Mouse (Mus musculus): ENCODE measurements around the gene Enkd1. TPM values are rescaled to one million over a fixed set of nuclear protein-coding genes. Genes with fewer than 3 reads are reported as not detected.

The Enkd1 gene
- polyA plus RNA-seq (2014; fragmentation: Illumina TruSeq; extraction: RNeasy Lipid Tissue Mini Kit (QIAGEN cat#74804); ENCODE audit: low read depth, low replicate concordance), result 1.3 TPM

GRCm38 (mm10) chr8:105707498-105708403 lies at the start of gene Enkd1, which contains the start of gene 4933405L10Rik:
Gene Enkd1, minus strand, starts transcription at chr8:105708210.
Gene 4933405L10Rik, plus strand, starts transcription at chr8:105707655.

GRCm38 (mm10) chr8:105700966-105701824 lies 6.8 kb downstream of the Enkd1 start, which contains the start of the genes Acd and Pard6a:
Gene Acd, minus strand, starts transcription at chr8:105701102.
Gene Pard6a, plus strand, starts transcription at chr8:105701148.

GRCm38 (mm10) chr8:105685796-105686308 lies 22.2 kb downstream of the Enkd1 start, which contains the start of gene Carmil2:
Gene Carmil2, plus strand, starts transcription at chr8:105686274.

Other genes starting within 250 kb of the Enkd1 start
- 66.4 TPM for gene Tppp3, start 236.7 kb downstream of the Enkd1 start, polyA plus RNA-seq (2014; fragmentation: Illumina TruSeq; extraction: RNeasy Lipid Tissue Mini Kit (QIAGEN cat#74804); ENCODE audit: low read depth, low replicate concordance)
- 23.5 TPM for gene Zdhhc1, start 211.3 kb downstream of the Enkd1 start, polyA plus RNA-seq (2014; fragmentation: Illumina TruSeq; extraction: RNeasy Lipid Tissue Mini Kit (QIAGEN cat#74804); ENCODE audit: low read depth, low replicate concordance)
- gene Hsd11b2, start 189.5 kb downstream of the Enkd1 start, polyA plus RNA-seq (2014; fragmentation: Illumina TruSeq; extraction: RNeasy Lipid Tissue Mini Kit (QIAGEN cat#74804); ENCODE audit: low read depth, low replicate concordance), result not detected
- 51.3 TPM for gene Atp6v0d1, start 142.2 kb downstream of the Enkd1 start, polyA plus RNA-seq (2014; fragmentation: Illumina TruSeq; extraction: RNeasy Lipid Tissue Mini Kit (QIAGEN cat#74804); ENCODE audit: low read depth, low replicate concordance)
- gene Ripor1, start 103.0 kb downstream of the Enkd1 start, polyA plus RNA-seq (2014; fragmentation: Illumina TruSeq; extraction: RNeasy Lipid Tissue Mini Kit (QIAGEN cat#74804); ENCODE audit: low read depth, low replicate concordance), result 39.6 TPM
- gene Ctcf, start 71.6 kb downstream of the Enkd1 start, polyA plus RNA-seq (2014; fragmentation: Illumina TruSeq; extraction: RNeasy Lipid Tissue Mini Kit (QIAGEN cat#74804); ENCODE audit: low read depth, low replicate concordance), result 38.0 TPM
- gene Agrp, start 70.8 kb downstream of the Enkd1 start, polyA plus RNA-seq (2014; fragmentation: Illumina TruSeq; extraction: RNeasy Lipid Tissue Mini Kit (QIAGEN cat#74804); ENCODE audit: low read depth, low replicate concordance), result not detected
- gene Carmil2, start 21.9 kb downstream of the Enkd1 start, polyA plus RNA-seq (2014; fragmentation: Illumina TruSeq; extraction: RNeasy Lipid Tissue Mini Kit (QIAGEN cat#74804); ENCODE audit: low read depth, low replicate concordance), result 0.29 TPM
- gene Acd, start 7.1 kb downstream of the Enkd1 start, polyA plus RNA-seq (2014; fragmentation: Illumina TruSeq; extraction: RNeasy Lipid Tissue Mini Kit (QIAGEN cat#74804); ENCODE audit: low read depth, low replicate concordance), result 14.5 TPM
- gene Pard6a, start 7.1 kb downstream of the Enkd1 start, polyA plus RNA-seq (2014; fragmentation: Illumina TruSeq; extraction: RNeasy Lipid Tissue Mini Kit (QIAGEN cat#74804); ENCODE audit: low read depth, low replicate concordance), result 13.2 TPM
- gene 4933405L10Rik, start 555 bp downstream of the Enkd1 start, polyA plus RNA-seq (2014; fragmentation: Illumina TruSeq; extraction: RNeasy Lipid Tissue Mini Kit (QIAGEN cat#74804); ENCODE audit: low read depth, low replicate concordance), result not detected
- 3.5 TPM for gene Gfod2, start 50.5 kb upstream of the Enkd1 start, polyA plus RNA-seq (2014; fragmentation: Illumina TruSeq; extraction: RNeasy Lipid Tissue Mini Kit (QIAGEN cat#74804); ENCODE audit: low read depth, low replicate concordance)
- 17.0 TPM for gene Ranbp10, start 119.1 kb upstream of the Enkd1 start, polyA plus RNA-seq (2014; fragmentation: Illumina TruSeq; extraction: RNeasy Lipid Tissue Mini Kit (QIAGEN cat#74804); ENCODE audit: low read depth, low replicate concordance)
- not detected for gene Tsnaxip1, start 119.5 kb upstream of the Enkd1 start, polyA plus RNA-seq (2014; fragmentation: Illumina TruSeq; extraction: RNeasy Lipid Tissue Mini Kit (QIAGEN cat#74804); ENCODE audit: low read depth, low replicate concordance)
- gene Cenpt, start 145.1 kb upstream of the Enkd1 start, polyA plus RNA-seq (2014; fragmentation: Illumina TruSeq; extraction: RNeasy Lipid Tissue Mini Kit (QIAGEN cat#74804); ENCODE audit: low read depth, low replicate concordance), result 3.3 TPM
- gene Thap11, start 146.9 kb upstream of the Enkd1 start, polyA plus RNA-seq (2014; fragmentation: Illumina TruSeq; extraction: RNeasy Lipid Tissue Mini Kit (QIAGEN cat#74804); ENCODE audit: low read depth, low replicate concordance), result 30.4 TPM
- gene Nutf2, start 152.4 kb upstream of the Enkd1 start, polyA plus RNA-seq (2014; fragmentation: Illumina TruSeq; extraction: RNeasy Lipid Tissue Mini Kit (QIAGEN cat#74804); ENCODE audit: low read depth, low replicate concordance), result 108 TPM
- gene Edc4, start 172.7 kb upstream of the Enkd1 start, polyA plus RNA-seq (2014; fragmentation: Illumina TruSeq; extraction: RNeasy Lipid Tissue Mini Kit (QIAGEN cat#74804); ENCODE audit: low read depth, low replicate concordance), result 29.2 TPM
- not detected for gene Nrn1l, start 185.4 kb upstream of the Enkd1 start, polyA plus RNA-seq (2014; fragmentation: Illumina TruSeq; extraction: RNeasy Lipid Tissue Mini Kit (QIAGEN cat#74804); ENCODE audit: low read depth, low replicate concordance)
- gene Pskh1, start 192.2 kb upstream of the Enkd1 start, polyA plus RNA-seq (2014; fragmentation: Illumina TruSeq; extraction: RNeasy Lipid Tissue Mini Kit (QIAGEN cat#74804); ENCODE audit: low read depth, low replicate concordance), result 18.1 TPM
- gene Ctrl, start 225.7 kb upstream of the Enkd1 start, polyA plus RNA-seq (2014; fragmentation: Illumina TruSeq; extraction: RNeasy Lipid Tissue Mini Kit (QIAGEN cat#74804); ENCODE audit: low read depth, low replicate concordance), result not detected
- 68.7 TPM for gene Psmb10, start 230.2 kb upstream of the Enkd1 start, polyA plus RNA-seq (2014; fragmentation: Illumina TruSeq; extraction: RNeasy Lipid Tissue Mini Kit (QIAGEN cat#74804); ENCODE audit: low read depth, low replicate concordance)
- 2.0 TPM for gene Lcat, start 235.2 kb upstream of the Enkd1 start, polyA plus RNA-seq (2014; fragmentation: Illumina TruSeq; extraction: RNeasy Lipid Tissue Mini Kit (QIAGEN cat#74804); ENCODE audit: low read depth, low replicate concordance)